Mouse (Mus musculus) liver, embryonic 15.5 days (tissue): Measurements from ENCODE around the gene Gm1043. TPM values are rescaled to one million over a fixed set of nuclear protein-coding genes. Genes with fewer than 3 reads are reported as not detected.

Experiments
- polyA plus RNA-seq: library from polyadenylated mRNA; unstranded; fragments of >200 nt; fragmentation: Nextera tagmentation; extraction: Ambion mirVana; gene quantifications from 2 replicates; pipeline ENCODE4 v1.2.1, GENCODE M21; 2015

Gene Gm1043
- polyA plus RNA-seq, 1 experiment from 2014 or later, result not detected

Other genes with a start within 250 kb of the Gm1043 start
- not detected in 2 replicates for gene Ppp2r2c, start 216.9 kb upstream of the Gm1043 start, polyA plus RNA-seq
- 1.6 TPM in 2 replicates for gene Wfs1, start 96.2 kb upstream of the Gm1043 start, polyA plus RNA-seq
- 1.0 and 1.6 TPM in 2 replicates for gene Crmp1, start 156.6 kb downstream of the Gm1043 start, polyA plus RNA-seq